Mouse (Mus musculus): ENCODE data around the gene Exoc6.

The Exoc6 gene

DNA sequence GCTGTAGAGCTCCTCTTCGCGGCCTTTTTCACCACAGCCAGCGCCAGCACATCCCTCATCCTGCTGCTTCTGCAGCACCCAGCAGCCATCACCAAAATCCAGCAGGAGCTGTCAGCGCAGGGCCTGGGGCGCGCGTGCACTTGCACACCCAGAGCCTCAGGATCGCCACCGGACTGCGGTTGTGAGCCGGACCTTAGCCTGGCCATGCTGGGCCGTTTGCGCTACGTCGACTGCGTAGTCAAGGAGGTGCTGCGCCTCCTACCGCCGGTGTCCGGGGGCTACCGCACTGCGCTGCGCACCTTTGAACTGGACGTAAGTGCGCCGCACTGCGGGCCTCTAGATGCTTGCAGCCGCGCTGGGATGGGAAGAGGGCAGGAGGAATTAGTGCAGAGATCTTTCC lies 140.5 kb downstream of the Exoc6 start:
- no peak for DNase-seq (ENCODE audit: low spot score)

DNA sequence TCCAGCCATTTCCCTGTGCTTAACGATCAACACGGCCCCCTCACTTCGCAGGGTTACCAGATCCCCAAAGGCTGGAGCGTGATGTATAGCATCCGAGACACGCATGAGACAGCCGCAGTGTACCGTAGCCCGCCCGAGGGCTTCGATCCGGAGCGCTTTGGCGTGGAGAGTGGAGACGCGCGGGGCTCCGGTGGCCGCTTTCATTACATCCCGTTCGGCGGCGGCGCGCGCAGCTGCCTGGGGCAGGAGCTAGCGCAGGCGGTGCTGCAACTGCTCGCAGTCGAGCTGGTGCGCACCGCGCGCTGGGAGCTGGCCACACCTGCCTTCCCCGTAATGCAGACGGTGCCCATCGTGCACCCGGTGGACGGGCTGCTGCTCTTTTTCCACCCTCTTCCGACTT lies 142.7 kb downstream of the Exoc6 start:
- no peak for DNase-seq (ENCODE audit: low spot score)

DNA sequence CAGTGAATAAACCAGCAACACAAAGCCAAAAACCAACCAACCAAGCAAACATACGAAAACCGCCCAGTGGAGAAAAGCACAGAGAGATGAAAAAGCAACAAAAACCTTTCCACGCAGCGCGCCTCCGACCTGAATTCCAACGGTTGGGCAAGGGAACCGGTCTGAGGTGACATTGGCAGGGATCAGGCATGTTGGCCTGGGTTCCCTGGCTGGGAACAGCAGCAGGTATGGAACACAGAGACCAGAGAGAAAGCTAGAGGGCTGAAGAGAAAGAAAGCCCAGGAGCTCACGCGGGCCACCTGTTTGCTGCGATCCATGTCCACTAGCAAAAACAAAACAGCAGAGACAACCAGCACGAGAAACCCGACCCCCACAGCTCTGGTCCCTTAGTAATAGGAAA lies 144.9 kb downstream of the Exoc6 start:
- DNase-seq (ENCODE audit: low spot score), result no peak

- DNase-seq (ENCODE audit: low spot score), result no peak
Measured at GRCm38 (mm10) chr19:37695762-37696602, 145.8 kb downstream of the Exoc6 start.

GRCm38 (mm10) chr19:37696603-37697334 lies 146.6 kb downstream of the Exoc6 start:
- DNase-seq (ENCODE audit: low spot score), result no peak

DNA sequence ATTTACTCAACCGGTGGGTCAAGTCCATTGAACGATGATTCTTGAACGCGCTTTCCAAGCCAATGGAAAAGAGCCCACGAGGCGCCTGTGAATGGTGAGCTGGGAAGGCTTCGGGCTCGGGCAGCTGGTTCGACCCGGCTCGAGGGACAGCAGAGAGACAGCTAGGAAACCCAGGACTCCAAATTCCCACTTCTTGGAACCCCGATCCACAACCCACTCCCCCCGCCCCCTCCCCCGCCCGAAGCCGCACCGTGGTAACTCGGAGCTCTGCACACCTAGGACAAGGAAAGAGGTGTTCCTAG lies 147.1 kb downstream of the Exoc6 start:
- DNase-seq (ENCODE audit: low spot score), result no peak

- DNase-seq (ENCODE audit: low spot score), result no peak
Measured at GRCm38 (mm10) chr19:37697651-37698272, 147.5 kb downstream of the Exoc6 start, which contains the start of gene Cyp26a1. Gene Cyp26a1, plus strand, starts transcription at chr19:37697798.

GRCm38 (mm10) chr19:37698273-37699160 lies 148.3 kb downstream of the Exoc6 start:
- no peak for DNase-seq (ENCODE audit: low spot score)

GRCm38 (mm10) chr19:37699711-37700110 lies 149.5 kb downstream of the Exoc6 start:
- DNase-seq (ENCODE audit: low spot score), result no peak

- no peak for DNase-seq (ENCODE audit: low spot score)
Measured at GRCm38 (mm10) chr19:37702377-37703076, 152.3 kb downstream of the Exoc6 start.

DNA sequence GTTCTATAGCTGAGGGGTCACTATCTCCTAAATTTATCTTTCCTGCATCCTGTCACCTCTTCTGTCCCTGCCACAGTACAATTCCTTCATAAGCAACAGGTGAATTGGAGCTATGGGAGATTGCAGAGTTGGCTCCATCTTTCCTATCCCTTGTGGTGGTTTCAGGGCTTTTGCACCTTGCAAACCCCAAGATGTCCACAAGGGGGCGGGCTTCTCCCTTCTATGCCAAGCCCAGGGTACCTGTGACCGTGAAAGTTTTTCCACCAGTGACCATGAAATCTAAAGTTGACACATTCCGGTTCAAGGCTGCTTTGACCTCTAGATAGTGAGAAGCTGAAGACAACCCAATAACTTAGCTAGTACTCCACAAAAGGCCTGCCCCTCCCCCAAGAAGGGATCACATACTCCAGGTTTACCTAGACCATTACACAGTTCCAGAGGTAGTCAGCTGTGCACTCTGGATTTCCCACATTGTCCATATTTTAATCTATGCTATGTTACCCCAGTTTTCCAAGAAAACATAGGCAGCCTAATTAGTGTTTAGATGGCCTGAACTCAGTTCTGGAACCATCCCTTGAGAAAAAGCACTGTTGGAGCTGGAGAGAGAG lies 153.8 kb downstream of the Exoc6 start:
- DNase-seq (ENCODE audit: low spot score), result peak; percentile 70

GRCm38 (mm10) chr19:37705722-37706121 lies 155.5 kb downstream of the Exoc6 start:
- no peak for DNase-seq (ENCODE audit: low spot score)

GRCm38 (mm10) chr19:37714681-37715080 lies 164.5 kb downstream of the Exoc6 start:
- no peak for DNase-seq (ENCODE audit: low spot score)

DNA sequence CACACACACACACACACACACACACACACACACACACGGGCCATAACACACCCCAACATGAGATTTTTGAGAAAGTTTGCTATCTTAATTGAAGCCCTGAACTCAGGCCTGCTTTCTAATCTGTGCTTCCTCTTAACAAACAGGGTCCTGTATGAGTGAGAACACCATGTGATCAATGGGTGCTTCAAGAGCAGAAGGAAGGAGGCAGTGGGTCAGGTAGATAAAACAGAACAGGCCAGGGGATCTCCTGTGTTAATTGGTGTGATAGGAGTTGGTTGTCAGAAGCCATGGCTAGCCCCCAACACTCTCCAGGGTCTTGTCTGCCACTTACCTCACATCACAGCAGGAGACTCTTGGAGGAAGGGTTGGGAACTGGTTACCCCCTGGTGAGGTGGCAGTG lies 165.8 kb downstream of the Exoc6 start:
- DNase-seq (ENCODE audit: low spot score), result no peak

- DNase-seq (ENCODE audit: low spot score), result no peak
Measured at GRCm38 (mm10) chr19:37716524-37717175, 166.4 kb downstream of the Exoc6 start.

DNA sequence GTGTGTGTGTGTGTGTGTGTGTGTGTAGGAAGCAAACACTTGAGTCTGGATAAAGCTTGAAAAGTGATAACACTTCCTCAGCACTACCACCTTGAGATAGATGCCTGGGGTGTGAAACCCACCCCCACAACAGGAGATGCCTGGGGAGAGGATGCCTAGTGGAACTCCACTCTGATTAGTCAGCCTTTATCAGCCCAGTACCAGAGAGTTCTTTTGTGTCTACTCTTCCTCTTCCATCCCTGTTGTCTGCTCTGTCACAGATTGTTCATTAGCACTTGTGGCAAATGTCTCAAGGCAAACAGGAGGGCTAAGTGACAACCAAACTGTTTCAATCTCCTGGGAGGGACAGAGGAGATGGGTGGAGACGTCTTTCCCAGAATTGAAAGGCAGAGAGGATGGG lies 168.9 kb downstream of the Exoc6 start:
- no peak for DNase-seq (ENCODE audit: low spot score)

DNA sequence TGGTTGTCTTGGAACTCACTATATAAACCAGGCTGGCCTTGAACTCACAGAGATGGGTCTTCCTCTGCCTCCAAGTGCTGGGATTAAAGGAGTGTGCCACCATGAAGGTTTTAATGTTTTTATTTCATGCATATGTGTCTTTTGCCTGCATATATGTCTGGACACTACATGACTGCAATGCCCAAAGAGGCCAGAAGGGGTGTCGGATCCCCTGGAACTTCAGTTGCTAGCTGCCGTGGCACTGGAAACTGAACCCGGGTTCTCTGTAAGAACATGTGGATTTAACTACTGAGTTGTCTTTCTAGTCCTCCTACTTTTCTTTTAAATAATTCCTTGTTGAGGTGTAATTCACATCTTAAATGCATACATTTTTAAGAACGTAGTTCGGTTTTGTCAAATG lies 174.4 kb downstream of the Exoc6 start:
- DNase-seq (ENCODE audit: low spot score), result no peak

- DNase-seq (ENCODE audit: low spot score), result no peak
Measured at GRCm38 (mm10) chr19:37726585-37726984, 176.4 kb downstream of the Exoc6 start.

DNA sequence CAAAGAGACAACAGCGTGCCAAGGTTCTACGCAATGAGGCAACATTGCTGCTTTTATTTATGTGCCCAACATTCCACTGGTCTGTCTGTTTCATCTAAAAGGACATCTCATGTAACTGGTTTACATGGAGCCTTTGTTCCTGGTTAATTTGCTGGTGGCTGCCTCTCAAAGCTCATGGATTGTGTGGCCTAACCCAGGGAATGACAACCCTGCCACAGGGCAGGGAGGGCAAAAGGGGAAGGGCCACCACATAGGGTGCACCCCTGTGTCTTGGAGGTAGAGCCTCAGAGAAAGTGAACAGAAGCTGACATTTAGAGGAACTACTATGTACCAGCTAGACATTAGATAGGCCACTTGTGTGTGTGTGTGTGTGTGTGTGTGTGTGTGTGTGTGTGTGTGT lies 177.1 kb downstream of the Exoc6 start:
- no peak for DNase-seq (ENCODE audit: low spot score)

All from ovary, postnatal 14 days (tissue).